Mouse (Mus musculus) cerebellum, adult 2 months (tissue): ENCODE measurements at regions not wholly inside any gene's neighbourhood (a gene's known extent, or its start where the extent isn't known, plus 50 kb on each side); places are given as distances from the start of the nearest gene placed in this dataset.

Experiments used
- CTCF ChIP-seq: fragments of 200-500 bp; IDR thresholded peaks from 2 replicates; pipeline ENCODE4 v1.5.1; 2011; ENCODE audit warnings: low read depth, mild to moderate bottlenecking, control low read depth, low read length, moderate library complexity, borderline replicate concordance; ENCODE audit not compliant: insufficient read depth
- POLR2A ChIP-seq: fragments of 200-500 bp; IDR thresholded peaks from 2 replicates; pipeline ENCODE4 v1.6.1; 2011; ENCODE audit warnings: low read length, control low read depth, borderline replicate concordance; ENCODE audit not compliant: insufficient read depth

- TF ChIP-seq CTCF (no peak), POLR2A (no peak)
Observed at GRCm38 (mm10) chr2:92691438-92691837, 91.9 kb downstream of the Chst1 start.
